Mouse (Mus musculus) left cerebral cortex, adult 8-10 months (tissue): ENCODE results near the gene Dync1li1. TPM values are rescaled to one million over a fixed set of nuclear protein-coding genes. Genes with fewer than 3 reads are reported as not detected.

Source experiments
- DNase-seq, 2 experiments: peaks; one replicate each; pipeline ENCODE4 v3.0.0; 2022; ENCODE audit warnings: low spot score in 2 of 2
- total RNA-seq, 4 experiments: library from RNA; stranded (reverse); gene quantifications; 2 replicates each; pipeline ENCODE4 v1.2.4; 2022

Dync1li1 gene
- total RNA-seq, 4 experiments from 2014 or later: 84.6 to 87.5 (median 85.9) TPM

GRCm38 (mm10) chr9:114761848-114762247, 73.3 kb downstream of the Dync1li1 start:
- no peak for DNase-seq

- no peak for DNase-seq
Measured at GRCm38 (mm10) chr9:114763341-114763740, 74.8 kb downstream of the Dync1li1 start.

DNA sequence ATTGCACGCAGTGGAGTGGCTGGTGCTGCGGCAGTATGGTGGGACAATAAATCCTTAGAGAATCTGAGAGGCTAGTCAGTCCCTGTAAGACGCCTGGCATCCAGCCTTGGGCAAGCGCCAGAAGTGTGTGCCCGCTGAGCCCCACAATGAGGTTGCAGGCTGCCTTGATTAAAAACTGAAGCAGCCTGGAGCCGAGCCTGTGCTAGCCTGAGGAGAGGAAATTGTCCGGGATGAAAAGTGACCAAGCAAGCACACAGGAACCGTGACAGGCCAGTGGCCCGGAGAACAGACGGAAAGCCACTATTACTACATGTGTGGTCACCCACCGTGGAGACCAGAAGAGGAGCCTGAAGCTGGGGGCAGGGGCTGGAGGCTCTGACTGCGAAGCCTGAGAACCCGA, 78.4 kb downstream of the Dync1li1 start:
- no peak for DNase-seq

GRCm38 (mm10) chr9:114767507-114767906, 78.9 kb downstream of the Dync1li1 start:
- no peak for DNase-seq

DNA sequence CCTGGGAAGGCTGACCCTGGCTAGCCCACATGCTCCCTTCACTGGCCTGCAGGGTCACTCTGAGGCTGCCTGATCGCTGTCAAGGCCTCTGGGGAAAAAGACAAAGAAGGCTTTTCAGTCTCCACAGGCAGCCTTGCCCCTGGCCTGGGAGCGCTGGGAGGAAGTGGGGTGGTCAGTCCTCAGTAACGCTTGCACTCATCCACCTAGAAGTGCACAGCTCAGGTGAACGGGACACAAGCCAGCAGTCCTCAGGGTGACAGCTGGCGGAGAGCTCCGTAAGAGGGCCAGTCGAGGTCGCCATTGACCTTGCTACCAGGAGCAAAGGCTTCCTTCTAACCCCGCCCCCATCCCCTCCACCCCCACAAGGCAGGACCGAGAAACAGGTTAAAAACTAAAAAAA, 79.5 kb downstream of the Dync1li1 start:
- DNase-seq: no peak

DNA sequence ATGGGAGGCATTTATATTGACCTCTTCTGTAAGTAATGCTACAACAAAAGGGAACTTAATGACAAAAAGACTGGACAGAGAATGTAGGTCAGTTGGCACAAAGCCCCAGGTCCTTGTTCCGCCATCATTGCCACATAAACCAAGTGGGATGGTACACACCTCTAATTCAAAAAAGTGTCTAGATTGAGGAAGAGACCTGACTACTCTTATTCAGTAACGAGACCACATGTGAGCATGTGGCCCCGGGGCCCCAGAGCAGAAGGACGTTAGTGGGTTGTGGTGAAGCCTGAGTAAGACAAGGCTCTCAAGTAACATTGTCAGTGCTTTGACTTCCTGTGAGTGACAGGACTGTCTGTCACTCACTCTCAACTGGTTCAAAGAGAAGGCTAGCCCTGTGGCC, 81.6 kb downstream of the Dync1li1 start:
- DNase-seq: no peak

DNA sequence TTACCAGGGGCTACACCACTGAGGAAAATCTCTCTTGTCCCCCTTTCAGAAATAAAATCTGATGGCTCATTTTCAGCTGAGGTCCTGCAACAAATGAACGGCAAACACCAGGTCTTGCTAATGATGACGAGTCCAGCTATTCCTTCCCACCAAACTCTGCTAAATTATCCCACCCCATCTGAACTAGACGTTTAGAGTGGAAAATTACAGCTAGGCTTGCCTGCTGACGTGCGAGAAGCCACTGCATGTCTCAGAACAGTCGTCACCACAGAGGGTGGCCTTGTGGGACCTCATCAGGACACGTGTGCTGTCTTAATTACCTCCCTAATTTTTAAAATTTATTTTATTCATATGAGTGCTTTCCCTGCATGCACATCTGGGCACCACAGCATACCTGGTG, 83.0 kb downstream of the Dync1li1 start:
- DNase-seq: no peak

Other genes with a start within 250 kb of the Dync1li1 start
- not detected for gene Ccr4, start 183.9 kb upstream of the Dync1li1 start, total RNA-seq
- not detected for gene C130032M10Rik, start 173.1 kb upstream of the Dync1li1 start, total RNA-seq
- under 1 TPM; 0.46 to 0.67 (median 0.59) TPM for gene Trim71, start 124.4 kb upstream of the Dync1li1 start, total RNA-seq
- gene Cnot10, start 48.6 kb upstream of the Dync1li1 start, total RNA-seq: 10 to 100 TPM; 42.6 to 48.7 (median 45.0) TPM
- 10 to 100 TPM; 20.0 to 25.7 (median 22.9) TPM for gene Cmtm6, start 42.3 kb downstream of the Dync1li1 start, total RNA-seq
- gene Cmtm7, start 93.1 kb downstream of the Dync1li1 start, total RNA-seq: 1 to 10 TPM; 2.7 to 6.4 (median 4.9) TPM
- gene Cmtm8, start 155.4 kb downstream of the Dync1li1 start, total RNA-seq: 1 to 10 TPM; 1.7 to 2.6 (median 2.2) TPM
- 10 to 100 TPM; 77.7 to 91.2 (median 80.0) TPM for gene Gpd1l, start 245.2 kb downstream of the Dync1li1 start, total RNA-seq